Comparison of ENCODE assay signal across 7 mouse cellular contexts in genomic region chr13:28953581-28953991, GRCm38 (mm10). TPM values are rescaled to one million over a fixed set of nuclear protein-coding genes. Genes with fewer than 3 reads are reported as not detected.
DNase-seq lines count a peak whose midpoint lies in the region; ATAC-seq lines count a peak whose summit lies in the region.

Gene Sox4 (minus strand): TSS chr13:28953713.

- peak within 1 kb of the TSS; percentile 100 for H3K27ac ChIP-seq in embryonic facial prominence, embryonic 11.5 days (replicated peaks; ENCODE audit: low read depth, low read length)
- H3K27ac ChIP-seq in limb, embryonic 10.5 days = peak within 1 kb of the TSS; percentile 99
- peak within 1 kb of the TSS; percentile 100 for H3K27ac ChIP-seq in midbrain, embryonic 12.5 days (replicated peaks)

- H3K36me3 ChIP-seq in embryonic facial prominence, embryonic 11.5 days (replicated peaks; ENCODE audit: control insufficient read depth, insufficient read depth, low read depth, low read length) = no peaks in the 10 kb centered on the region
- peaks cover 17% of the 10 kb centered on the region for H3K36me3 ChIP-seq in limb, embryonic 10.5 days
- H3K36me3 ChIP-seq in midbrain, embryonic 12.5 days = peaks cover 4% of the 10 kb centered on the region; the same call in 1 of the 2 replicates

- H3K9ac ChIP-seq in embryonic facial prominence, embryonic 11.5 days (replicated peaks; ENCODE audit: low read length) = peak within 1 kb of the TSS; percentile 99
- H3K9ac ChIP-seq in midbrain, embryonic 12.5 days (replicated peaks) = peak within 1 kb of the TSS; percentile 100

- peak within 1 kb of the TSS; percentile 100 for H3K4me3 ChIP-seq in embryonic facial prominence, embryonic 11.5 days (ENCODE audit: low read depth, low read length)
- peak within 1 kb of the TSS; percentile 99 for H3K4me3 ChIP-seq in limb, embryonic 10.5 days
- peak within 1 kb of the TSS; percentile 95 for H3K4me3 ChIP-seq in midbrain, embryonic 12.5 days

- ATAC-seq in embryonic facial prominence, embryonic 11.5 days (replicated peaks; ENCODE audit: insufficient number of reproducible peaks, low FRiP score, low TSS enrichment, low read depth) = peak; percentile 88
- peak; percentile 93 for ATAC-seq in midbrain, embryonic 12.5 days (ENCODE audit: low FRiP score, low read depth)

- no peaks in the 10 kb centered on the region for H3K27me3 ChIP-seq in embryonic facial prominence, embryonic 11.5 days (ENCODE audit: control insufficient read depth, insufficient read depth, low read length)
- no peaks in the 10 kb centered on the region for H3K27me3 ChIP-seq in limb, embryonic 10.5 days (ENCODE audit: low read depth, poor library complexity, severe bottlenecking)
- no peaks in the 10 kb centered on the region for H3K27me3 ChIP-seq in midbrain, embryonic 12.5 days

- WGBS in embryonic facial prominence, embryonic 11.5 days = under 1% methylated on average over 19 of the region's 19 CpGs
- under 1% methylated on average over 19 of the region's 19 CpGs for WGBS in limb, embryonic 10.5 days
- 0% methylated on average over 19 of the region's 19 CpGs for WGBS in midbrain, embryonic 12.5 days

- peak within 1 kb of the TSS; percentile 45 for H3K4me2 ChIP-seq in embryonic facial prominence, embryonic 11.5 days (ENCODE audit: low read depth, low read length)
- H3K4me2 ChIP-seq in midbrain, embryonic 12.5 days (replicated peaks) = peak within 1 kb of the TSS; percentile 52

- no peaks in the 10 kb centered on the region for H3K4me1 ChIP-seq in embryonic facial prominence, embryonic 11.5 days (ENCODE audit: control insufficient read depth, insufficient read depth, low read length)
- H3K4me1 ChIP-seq in limb, embryonic 10.5 days = peaks cover 27% of the 10 kb centered on the region
- H3K4me1 ChIP-seq in midbrain, embryonic 12.5 days = peaks cover 16% of the 10 kb centered on the region

- H3K9me3 ChIP-seq in embryonic facial prominence, embryonic 11.5 days (replicated peaks; ENCODE audit: control insufficient read depth, low read length) = no peaks in the 10 kb centered on the region
- H3K9me3 ChIP-seq in limb, embryonic 10.5 days (replicated peaks) = no peaks in the 10 kb centered on the region
- no peaks in the 10 kb centered on the region for H3K9me3 ChIP-seq in midbrain, embryonic 12.5 days

- DNase-seq in adrenal gland, postnatal 25 days = peak; percentile 95
- DNase-seq in embryonic facial prominence, embryonic 11.5 days (ENCODE audit: low spot score) = peak; percentile 99
- DNase-seq in heart, adult 18-20 months = peak; percentile 97 to 98
- peak; percentile 94 for DNase-seq in kidney, adult 18-20 months
- DNase-seq in limb, embryonic 10.5 days (ENCODE audit: low spot score) = peak; percentile 93
- peak; percentile 62 for DNase-seq in spleen, adult 12 weeks (ENCODE audit: low spot score)

RNA-seq across cellular contexts. Expression of gene Sox4, which starts in this region (rescaled TPM):
- 32.8 and 33.5 TPM in 2 replicates for total RNA-seq in adrenal gland, postnatal 25 days (2021)
- polyA plus RNA-seq in embryonic facial prominence, embryonic 11.5 days (2014; fragmentation: Nextera tagmentation; extraction: Ambion mirVana) = 111 and 126 TPM in 2 replicates
- 10 to 100 TPM in 1 of 2 experiments, 1 to 10 TPM in 1; 7.8 to 12.7 TPM for total RNA-seq in heart, adult 18-20 months (2021)
- 53.9 and 72.0 TPM in 2 replicates for polyA plus RNA-seq in limb, embryonic 10.5 days (2016; fragmentation: Nextera tagmentation; extraction: Ambion mirVana)
- polyA plus RNA-seq in midbrain, embryonic 12.5 days (2016; fragmentation: Nextera tagmentation; extraction: Ambion mirVana) = 263 and 303 TPM in 2 replicates

Comparison
In these comparisons a context has a peak if more than half of its experiments do, and no peak if none do; other contexts are left out.
1. Peak in every context shown above with its lines: DNase-seq, ATAC-seq, H3K4me3 ChIP-seq and H3K27ac ChIP-seq.